Mouse (Mus musculus) brain, embryonic 14.5 days (tissue): ENCODE measurements around the gene Serpina16.

Experiments
- CTCF ChIP-seq: fragments of 200-500 bp; IDR thresholded peaks from 2 replicates; pipeline ENCODE4 v1.5.1; 2012; ENCODE audit warnings: inconsistent platforms, mild to moderate bottlenecking, moderate library complexity, borderline replicate concordance; ENCODE audit not compliant: insufficient read depth, insufficient read length; ENCODE audit errors: extremely low read depth
- POLR2A ChIP-seq: fragments of 200-500 bp; IDR thresholded peaks from 2 replicates; pipeline ENCODE4 v1.6.1; 2012; ENCODE audit warnings: mild to moderate bottlenecking, inconsistent platforms, borderline replicate concordance; ENCODE audit not compliant: poor library complexity, insufficient read depth, insufficient read length, severe bottlenecking; ENCODE audit errors: extremely low read depth

DNA sequence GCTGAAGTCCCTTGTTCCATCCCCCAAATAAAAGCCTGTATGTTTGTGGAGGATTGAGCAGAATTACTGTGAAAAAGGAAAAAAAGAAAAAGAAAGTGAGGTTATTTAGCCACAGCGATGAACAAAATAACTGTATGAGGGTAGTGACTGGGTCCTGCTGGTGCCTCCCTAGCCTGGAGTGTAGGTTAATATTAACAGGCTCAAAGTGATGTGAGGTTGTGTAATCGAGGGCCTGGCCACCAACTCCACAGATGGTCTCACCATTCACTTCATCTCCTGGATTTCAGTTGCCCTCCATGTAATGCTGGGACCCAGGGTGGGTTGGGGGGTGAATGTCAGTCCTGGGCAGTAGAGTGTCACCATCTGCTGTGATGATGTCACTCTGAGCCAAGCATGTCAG lies 5.8 kb upstream of the Serpina16 start:
- TF ChIP-seq POLR2A (no peak), CTCF (no peak)
